Mouse (Mus musculus): ENCODE results near the gene C87436.
A peak's percentile ranks its signal among the peaks of the same experiment; 100 is the strongest.

The C87436 gene

DNA sequence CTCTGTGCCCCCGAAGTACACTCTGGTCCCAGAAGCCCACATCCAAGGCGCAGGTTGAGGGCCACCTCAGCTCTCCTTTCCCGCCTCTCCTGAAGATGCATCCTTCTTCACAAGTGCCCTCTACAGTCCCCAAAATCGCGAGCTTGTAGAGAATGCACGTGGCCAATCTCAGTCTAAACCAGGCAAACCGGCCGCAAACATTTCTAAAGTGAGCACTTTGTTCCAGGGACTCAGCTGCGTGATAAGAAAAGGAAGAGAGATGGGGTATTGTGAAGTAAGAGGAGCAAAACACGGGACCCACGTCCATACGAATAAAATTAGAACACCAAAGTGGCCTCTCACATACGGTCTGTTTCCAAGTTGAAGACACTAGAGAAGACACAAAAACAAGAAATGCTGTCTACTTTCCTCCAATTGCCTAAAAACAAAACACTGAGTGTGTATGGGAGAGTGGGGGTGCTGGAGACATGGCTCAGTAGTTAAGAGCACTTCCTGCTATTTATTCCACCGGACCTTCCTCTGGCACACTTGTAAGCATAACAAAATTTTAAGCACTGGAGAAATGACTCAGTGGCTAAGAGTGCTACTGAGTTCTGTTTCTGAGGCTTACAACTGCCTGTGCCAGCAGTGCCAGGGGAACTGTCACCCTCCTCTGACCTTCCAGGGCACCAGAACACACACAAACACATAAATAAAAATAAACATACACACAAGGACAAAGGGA lies 40.8 kb upstream of the C87436 start:
- Histone ChIP-seq H3K4me3 (replicated peaks; ENCODE audit: low read length) (peak overlapping the region; percentile 99), H3K36me3 (ENCODE audit: insufficient read depth, low read length) (peaks cover 15% of the 10 kb centered on the region), H3K27me3 (ENCODE audit: insufficient read depth, low read length) (peaks cover 22% of the 10 kb centered on the region), H3K9me3 (ENCODE audit: low read length) (no peaks in the 10 kb centered on the region), H3K4me1 (replicated peaks; ENCODE audit: low read depth, low read length) (peaks cover 32% of the 10 kb centered on the region)
- TF ChIP-seq CTCF (conservative IDR thresholded peaks at IDR 0.05; ENCODE audit: low read length) (no peak), POU5F1 (IDR thresholded peaks at IDR 0.05; ENCODE audit: borderline replicate concordance, low read length) (no peak), NANOG (IDR thresholded peaks at IDR 0.05; ENCODE audit: borderline replicate concordance, low read length) (no peak)

DNA sequence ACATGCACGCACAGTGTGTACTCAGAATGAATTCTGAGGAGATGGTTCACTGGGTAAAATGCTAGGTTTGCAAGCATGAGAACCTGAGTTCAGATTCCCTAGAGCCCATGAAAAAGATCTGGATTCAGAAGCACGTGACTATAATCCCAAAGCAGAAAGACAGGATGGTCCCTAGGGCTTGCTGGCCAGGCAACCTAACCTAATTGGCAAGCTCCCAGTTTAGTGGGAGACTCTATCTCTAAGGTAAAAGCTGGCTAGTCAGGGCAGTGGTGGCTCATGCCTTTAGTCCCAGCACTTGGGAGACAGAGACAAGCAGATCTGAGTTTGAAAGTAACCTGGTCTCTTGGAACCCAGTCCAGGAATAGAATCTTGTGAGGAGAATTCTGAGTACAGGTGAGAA lies 39.2 kb upstream of the C87436 start:
- Histone ChIP-seq H3K36me3 (ENCODE audit: insufficient read depth, low read length) (peaks cover 4% of the 10 kb centered on the region; the same call in 1 of the 2 replicates), H3K9me3 (ENCODE audit: low read length) (no peaks in the 10 kb centered on the region), H3K4me3 (replicated peaks; ENCODE audit: low read length) (no peak overlapping the region), H3K4me1 (replicated peaks; ENCODE audit: low read depth, low read length) (peaks cover 41% of the 10 kb centered on the region), H3K27me3 (ENCODE audit: insufficient read depth, low read length) (peaks cover 22% of the 10 kb centered on the region)
- TF ChIP-seq NANOG (IDR thresholded peaks at IDR 0.05; ENCODE audit: borderline replicate concordance, low read length) (no peak), CTCF (conservative IDR thresholded peaks at IDR 0.05; ENCODE audit: low read length) (no peak), POU5F1 (IDR thresholded peaks at IDR 0.05; ENCODE audit: borderline replicate concordance, low read length) (no peak)

DNA sequence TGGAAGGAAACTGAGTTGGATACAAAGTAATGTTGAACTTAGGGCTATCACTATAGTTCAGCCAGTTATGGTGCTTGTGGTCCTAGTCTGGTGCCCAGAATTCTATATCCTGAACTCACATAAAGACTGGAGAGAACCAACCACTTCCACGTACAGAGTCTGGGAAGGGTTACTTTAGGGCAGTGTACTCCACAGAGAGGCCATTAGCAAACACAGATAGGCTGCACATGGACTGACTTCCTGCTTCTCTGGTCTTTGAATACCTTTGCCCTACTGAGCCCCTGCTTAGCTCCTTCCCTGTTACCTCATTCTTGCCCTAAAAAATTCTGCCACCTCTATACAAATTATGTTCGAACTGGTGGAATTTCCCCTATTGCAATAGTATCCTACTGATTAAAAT lies 38.2 kb upstream of the C87436 start:
- Histone ChIP-seq H3K4me3 (replicated peaks; ENCODE audit: low read length) (no peak overlapping the region), H3K9me3 (ENCODE audit: low read length) (no peaks in the 10 kb centered on the region), H3K27me3 (ENCODE audit: insufficient read depth, low read length) (peaks cover 22% of the 10 kb centered on the region), H3K4me1 (replicated peaks; ENCODE audit: low read depth, low read length) (peaks cover 39% of the 10 kb centered on the region), H3K36me3 (ENCODE audit: insufficient read depth, low read length) (no peaks in the 10 kb centered on the region; the same call in 1 of the 2 replicates)
- TF ChIP-seq POU5F1 (IDR thresholded peaks at IDR 0.05; ENCODE audit: borderline replicate concordance, low read length) (no peak), NANOG (IDR thresholded peaks at IDR 0.05; ENCODE audit: borderline replicate concordance, low read length) (no peak), CTCF (conservative IDR thresholded peaks at IDR 0.05; ENCODE audit: low read length) (no peak)

DNA sequence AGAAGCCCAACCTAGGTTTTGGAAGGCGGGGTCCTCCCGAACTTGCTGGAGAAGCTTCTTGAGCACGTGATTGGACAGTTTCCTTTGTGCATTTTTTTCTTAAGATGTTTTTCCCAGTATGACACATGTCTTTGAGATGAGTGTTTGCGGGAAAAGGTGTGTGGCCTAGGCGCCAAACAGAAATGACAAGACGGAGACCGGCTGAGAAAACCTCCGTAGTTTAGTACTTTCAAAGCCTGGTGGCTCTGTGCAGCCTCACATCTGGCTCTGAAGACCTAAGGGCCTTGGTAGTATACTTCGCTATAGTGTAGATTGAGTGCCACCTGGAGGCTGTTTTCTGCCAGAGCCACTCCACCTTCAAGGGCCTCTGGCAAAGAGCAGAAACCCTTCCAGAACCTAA lies 37.2 kb upstream of the C87436 start:
- H3K36me3 ChIP-seq (ENCODE audit: insufficient read depth, low read length): no peaks in the 10 kb centered on the region
- H3K4me3 ChIP-seq (replicated peaks; ENCODE audit: low read length): no peak overlapping the region
- H3K27me3 ChIP-seq (ENCODE audit: insufficient read depth, low read length): peaks cover 22% of the 10 kb centered on the region
- peaks cover 39% of the 10 kb centered on the region for H3K4me1 ChIP-seq (replicated peaks; ENCODE audit: low read depth, low read length)
- TF ChIP-seq CTCF (conservative IDR thresholded peaks at IDR 0.05; ENCODE audit: low read length) (peak; percentile 48), NANOG (IDR thresholded peaks at IDR 0.05; ENCODE audit: borderline replicate concordance, low read length) (no peak), POU5F1 (IDR thresholded peaks at IDR 0.05; ENCODE audit: borderline replicate concordance, low read length) (no peak)
- no peaks in the 10 kb centered on the region for H3K9me3 ChIP-seq (ENCODE audit: low read length)

DNA sequence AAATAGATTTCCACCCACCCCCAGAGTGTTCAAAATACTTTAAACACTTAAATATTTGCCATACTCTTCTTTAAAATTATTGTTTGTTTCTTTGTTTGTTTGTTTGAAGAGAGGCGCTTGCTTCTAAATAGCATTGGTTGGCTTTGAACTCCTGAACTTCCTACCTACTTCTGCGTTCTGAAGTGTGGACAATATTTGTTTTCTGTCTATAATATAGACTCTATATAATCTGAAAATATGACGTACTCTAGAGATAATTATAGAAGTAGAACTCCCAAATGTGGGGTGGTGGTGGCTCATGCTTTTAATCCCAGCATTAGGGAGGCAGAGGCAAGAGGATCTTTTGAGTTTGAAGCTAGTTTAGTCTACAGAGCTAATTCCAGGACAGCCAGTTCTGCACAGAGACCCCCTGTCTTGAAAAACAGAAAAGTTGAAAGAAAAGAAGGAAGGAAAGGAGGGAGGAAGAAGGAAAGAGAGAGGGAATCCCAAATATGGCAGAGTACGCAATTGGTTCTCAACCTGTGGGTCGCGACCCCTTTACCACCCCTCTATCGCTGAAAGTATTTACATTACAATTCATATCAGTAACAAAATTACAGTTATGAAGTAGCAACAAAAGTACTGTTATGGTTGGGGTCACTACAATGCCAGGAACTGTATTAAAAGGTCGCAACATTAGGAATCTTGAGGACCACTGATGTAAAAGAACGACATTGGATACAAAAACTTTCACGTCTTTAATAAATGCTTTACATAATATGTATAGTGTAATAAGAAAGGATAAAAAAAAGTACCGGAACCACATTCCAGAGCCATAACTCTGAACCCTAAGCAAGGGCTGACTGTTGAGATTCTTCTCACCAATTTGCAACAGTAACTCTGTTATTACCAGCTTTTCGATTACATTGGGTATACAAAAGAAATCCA lies 35.2 kb upstream of the C87436 start:
- Histone ChIP-seq H3K27me3 (ENCODE audit: insufficient read depth, low read length) (peaks cover 18% of the 10 kb centered on the region), H3K9me3 (ENCODE audit: low read length) (no peaks in the 10 kb centered on the region), H3K4me3 (replicated peaks; ENCODE audit: low read length) (peak overlapping the region; percentile 90), H3K36me3 (ENCODE audit: insufficient read depth, low read length) (peaks cover 11% of the 10 kb centered on the region), H3K4me1 (replicated peaks; ENCODE audit: low read depth, low read length) (peaks cover 39% of the 10 kb centered on the region)
- TF ChIP-seq CTCF (conservative IDR thresholded peaks at IDR 0.05; ENCODE audit: low read length) (no peak), NANOG (IDR thresholded peaks at IDR 0.05; ENCODE audit: borderline replicate concordance, low read length) (no peak), POU5F1 (IDR thresholded peaks at IDR 0.05; ENCODE audit: borderline replicate concordance, low read length) (no peak)

DNA sequence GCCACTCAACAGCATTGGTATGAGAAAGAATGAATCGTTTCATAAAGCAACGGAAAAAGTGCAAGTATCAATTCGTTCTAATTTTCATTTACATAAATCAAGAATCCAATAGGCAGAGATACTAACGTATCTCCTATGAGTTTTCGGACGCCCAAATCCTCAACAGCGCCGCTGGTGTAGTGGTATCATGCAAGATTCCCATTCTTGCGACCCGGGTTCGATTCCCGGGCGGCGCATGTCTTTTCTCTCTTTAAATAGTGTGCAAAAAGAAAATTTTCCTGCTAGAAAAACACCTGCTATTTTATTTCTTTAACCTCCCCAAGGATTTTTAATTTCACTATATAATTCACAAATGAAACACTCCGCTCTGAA lies 34.5 kb upstream of the C87436 start:
- peaks cover 10% of the 10 kb centered on the region for H3K27me3 ChIP-seq (ENCODE audit: insufficient read depth, low read length)
- peaks cover 37% of the 10 kb centered on the region for H3K4me1 ChIP-seq (replicated peaks; ENCODE audit: low read depth, low read length)
- H3K36me3 ChIP-seq (ENCODE audit: insufficient read depth, low read length): peaks cover 11% of the 10 kb centered on the region
- TF ChIP-seq CTCF (conservative IDR thresholded peaks at IDR 0.05; ENCODE audit: low read length) (no peak), NANOG (IDR thresholded peaks at IDR 0.05; ENCODE audit: borderline replicate concordance, low read length) (no peak), POU5F1 (IDR thresholded peaks at IDR 0.05; ENCODE audit: borderline replicate concordance, low read length) (no peak)
- peak overlapping the region; percentile 90 for H3K4me3 ChIP-seq (replicated peaks; ENCODE audit: low read length)
- H3K9me3 ChIP-seq (ENCODE audit: low read length): no peaks in the 10 kb centered on the region

DNA sequence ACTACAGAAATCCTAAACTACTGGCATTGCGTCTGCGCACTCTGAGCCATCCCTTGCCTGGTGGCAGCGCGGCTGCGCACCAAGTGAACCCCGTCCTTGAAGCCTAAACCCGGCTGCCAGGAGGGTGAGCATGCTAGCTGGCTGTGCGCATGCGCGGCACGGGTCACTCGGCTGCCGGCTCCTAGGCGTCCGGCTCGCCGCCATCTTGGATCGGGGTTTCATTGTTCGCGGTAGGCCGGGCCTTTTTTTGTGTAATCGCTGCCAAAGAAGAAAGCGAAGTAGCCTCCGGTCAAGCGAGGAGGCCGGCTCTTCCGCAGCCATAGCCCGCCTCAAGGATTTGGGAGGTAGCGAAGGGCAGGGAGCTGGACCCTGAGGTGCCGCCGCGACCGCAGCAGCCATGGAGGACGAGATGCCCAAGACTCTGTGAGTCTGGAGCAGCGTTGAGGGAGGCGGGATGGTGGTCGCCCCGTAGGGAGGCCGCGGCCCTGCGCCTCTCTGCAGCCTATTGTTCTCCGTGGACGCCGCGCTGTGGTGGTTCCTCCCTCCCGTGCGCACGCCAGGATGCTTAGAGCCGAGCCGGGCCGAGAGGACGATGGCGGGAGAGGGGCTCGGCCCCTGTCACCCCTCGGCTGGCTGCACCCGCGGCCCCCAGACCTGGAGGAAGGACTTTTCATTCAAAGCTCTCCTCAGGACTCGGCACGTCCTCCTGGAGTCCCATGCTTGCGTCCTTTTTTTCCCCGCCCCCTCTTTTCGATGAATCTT lies 33.9 kb upstream of the C87436 start, which contains the start of gene Tia1:
Gene Tia1, plus strand, starts transcription at position 120 of the 762 bp plus-strand sequence.
- Histone ChIP-seq H3K9me3 (ENCODE audit: low read length) (no peaks in the 10 kb centered on the region), H3K4me3 (replicated peaks; ENCODE audit: low read length) (peak within 1 kb of the TSS; percentile 90), H3K4me1 (replicated peaks; ENCODE audit: low read depth, low read length) (peaks cover 37% of the 10 kb centered on the region), H3K27me3 (ENCODE audit: insufficient read depth, low read length) (peaks cover 4% of the 10 kb centered on the region; the same call in 1 of the 2 replicates), H3K36me3 (ENCODE audit: insufficient read depth, low read length) (peaks cover 11% of the 10 kb centered on the region)
- no peak for TF ChIP-seq NANOG (IDR thresholded peaks at IDR 0.05; ENCODE audit: borderline replicate concordance, low read length)
- no peak for TF ChIP-seq CTCF (conservative IDR thresholded peaks at IDR 0.05; ENCODE audit: low read length)
- TF ChIP-seq POU5F1 (IDR thresholded peaks at IDR 0.05; ENCODE audit: borderline replicate concordance, low read length): no peak
